Mouse (Mus musculus) hindbrain, embryonic 16.5 days (tissue): Measurements from ENCODE around the gene Pygo2. TPM values are rescaled to one million over a fixed set of nuclear protein-coding genes. Genes with fewer than 3 reads are reported as not detected.

Experiments
- ATAC-seq: fragments of 200-750 bp; cut with Nextera tagmentation; 2 replicates; pipeline ENCODE4 v1.8.0; 2017; ENCODE audit warnings: moderate TSS enrichment, moderate library complexity
- H3K27ac ChIP-seq: fragments of 300-500 bp; sonication (generic); 2 replicates; pipeline ENCODE4 v1.5.1; 2014; ENCODE audit warnings: low read depth, mild to moderate bottlenecking, control low read depth, low read length, moderate library complexity
- H3K27me3 ChIP-seq: fragments of 300-500 bp; sonication (generic); replicated peaks from 2 replicates; pipeline ENCODE4 v1.6.1; 2014; ENCODE audit warnings: low read length; ENCODE audit not compliant: control insufficient read depth, insufficient read depth
- H3K36me3 ChIP-seq: fragments of 300-500 bp; sonication (generic); 2 replicates; pipeline ENCODE4 v1.6.1; 2014; ENCODE audit warnings: mild to moderate bottlenecking, low read length, moderate library complexity, mixed read lengths; ENCODE audit not compliant: control insufficient read depth, insufficient read depth
- H3K4me1 ChIP-seq: fragments of 300-500 bp; sonication (generic); 2 replicates; pipeline ENCODE4 v1.6.1; 2014; ENCODE audit warnings: low read depth, low read length; ENCODE audit not compliant: control insufficient read depth, insufficient read depth
- H3K4me2 ChIP-seq: fragments of 300-500 bp; sonication (generic); 2 replicates; pipeline ENCODE4 v1.6.1; 2014; ENCODE audit warnings: mild to moderate bottlenecking, low read length, control low read depth, moderate library complexity
- H3K4me3 ChIP-seq: fragments of 300-500 bp; sonication (generic); 2 replicates; pipeline ENCODE4 v1.5.1; 2014; ENCODE audit warnings: mild to moderate bottlenecking, low read length, control low read depth, moderate library complexity
- H3K9ac ChIP-seq: fragments of 300-500 bp; sonication (generic); 2 replicates; pipeline ENCODE4 v1.6.1; 2014; ENCODE audit warnings: low read depth, mild to moderate bottlenecking, control low read depth, low read length, moderate library complexity
- H3K9me3 ChIP-seq: fragments of 300-500 bp; sonication (generic); 2 replicates; pipeline ENCODE4 v1.6.1; 2014; ENCODE audit warnings: mild to moderate bottlenecking, low read length, moderate library complexity; ENCODE audit not compliant: control insufficient read depth
- WGBS: fragments of 180-500 bp; shearing (Covaris S2); extraction: QIAGEN DNeasy Blood & Tissue Kit; methylation state at CpG from one replicate; pipeline ENCODE4 v1.1.7; 2014; 5-methylcytosine and 5-hydroxymethylcytosine counted together
- polyA plus RNA-seq: library from polyadenylated mRNA; unstranded; fragments of >200 nt; fragmentation: Nextera tagmentation; extraction: Ambion mirVana; gene quantifications from 2 replicates; pipeline ENCODE4 v1.2.1, GENCODE M21; 2015

The Pygo2 gene
- polyA plus RNA-seq, 1 experiment from 2014 or later: 34.1 TPM

DNA sequence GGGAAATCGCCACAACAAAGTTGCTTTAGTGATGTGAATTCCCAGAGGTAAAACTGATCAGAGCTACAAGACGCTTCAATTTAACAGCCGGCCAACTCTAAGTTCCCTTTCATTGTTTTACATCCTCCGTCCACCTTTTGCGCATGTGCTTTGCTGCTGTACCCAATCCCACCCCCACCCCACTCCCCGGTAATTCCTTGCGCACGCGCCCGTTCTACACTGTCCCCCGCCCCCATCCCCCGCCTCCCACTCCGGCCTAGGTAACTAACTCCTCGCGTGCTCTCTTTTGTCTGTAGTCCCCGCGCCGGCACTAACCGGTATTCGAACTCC is 12.2 kb upstream of the Pygo2 start:
- Histone ChIP-seq H3K27me3 (no peaks in the 10 kb centered on the region), H3K4me1 (peaks cover 27% of the 10 kb centered on the region), H3K4me2 (peak overlapping the region; percentile 99), H3K27ac (peak overlapping the region; percentile 91), H3K9ac (peak overlapping the region; percentile 58), H3K36me3 (peaks cover 7% of the 10 kb centered on the region), H3K9me3 (no peaks in the 10 kb centered on the region), H3K4me3 (peak overlapping the region; percentile 63)
- ATAC-seq: peak; percentile 60
- WGBS: under 1% methylated on average over 20 of the region's 20 CpGs

DNA sequence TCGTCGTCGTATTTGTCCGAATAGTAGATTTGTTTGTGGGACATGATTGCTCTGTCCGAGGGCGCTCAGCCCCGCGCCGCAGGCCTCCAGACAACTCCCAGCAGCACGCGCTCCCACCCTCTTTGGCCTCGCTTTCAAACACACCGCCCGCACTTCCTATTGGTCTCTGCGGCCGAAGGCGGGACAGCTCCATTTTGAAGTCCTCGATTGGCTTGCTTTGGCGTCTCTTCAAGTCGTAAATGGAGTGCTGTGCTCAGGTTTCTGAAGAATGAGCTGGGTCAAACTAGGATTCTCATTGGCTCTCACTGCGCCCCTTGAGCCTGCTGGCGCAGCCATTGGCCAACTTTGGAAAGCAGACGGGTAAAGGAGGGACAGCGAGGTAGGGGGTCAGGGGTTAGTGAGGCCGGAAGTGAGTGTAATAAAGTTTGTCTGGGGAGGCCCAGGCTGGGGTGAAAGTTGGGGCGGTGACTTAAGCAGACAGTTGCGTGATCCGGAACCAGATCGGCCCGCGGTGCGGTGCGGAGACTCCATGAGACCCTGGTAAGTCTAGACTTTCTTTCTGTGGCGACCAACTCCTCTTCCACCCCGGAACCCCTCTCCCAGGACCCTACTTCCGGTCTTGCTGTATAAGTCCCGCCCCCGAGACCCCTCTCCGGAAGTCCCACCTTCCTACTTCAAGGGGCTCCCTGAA is 11.7 kb upstream of the Pygo2 start, which contains the start of the genes Cks1b and Shc1:
TSS of gene Cks1b (minus strand) at position 214 of the 691 bp plus-strand sequence.
TSS of gene Shc1 (plus strand) at position 274 of the 691 bp plus-strand sequence.
- under 1% methylated on average over 39 of the region's 39 CpGs for WGBS
- peak within 1 kb of the TSS; percentile 63 for H3K4me3 ChIP-seq
- peak; percentile 97 for ATAC-seq

DNA sequence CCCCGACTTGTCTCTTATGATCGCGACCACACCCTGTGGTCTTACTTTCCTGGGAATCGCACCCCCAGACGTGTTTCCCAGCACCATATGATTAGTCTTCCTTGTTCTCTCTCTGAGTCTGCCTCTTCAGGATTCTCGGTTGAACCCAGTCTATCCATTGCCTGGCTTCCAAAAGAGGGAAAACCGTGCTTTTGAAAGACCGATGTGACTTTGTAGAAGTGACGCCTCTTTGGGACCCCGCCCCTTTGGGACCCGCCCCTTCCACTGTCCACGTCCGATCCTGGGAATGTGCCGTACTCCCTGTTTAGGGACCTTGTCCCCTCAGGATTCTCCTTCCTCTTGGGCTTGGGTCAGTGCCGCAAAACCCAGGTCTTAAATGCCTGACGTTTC is 11.2 kb upstream of the Pygo2 start:
- Histone ChIP-seq H3K27me3 (no peaks in the 10 kb centered on the region), H3K9ac (peak overlapping the region; percentile 77), H3K4me2 (peak overlapping the region; percentile 99), H3K27ac (peak overlapping the region; percentile 91), H3K36me3 (peaks cover 7% of the 10 kb centered on the region), H3K9me3 (no peaks in the 10 kb centered on the region), H3K4me1 (peaks cover 27% of the 10 kb centered on the region), H3K4me3 (peak overlapping the region; percentile 63)
- ATAC-seq: peak; percentile 2
- under 1% methylated on average over 16 of the region's 16 CpGs for WGBS

More for the DNA sequence above, 11.7 kb upstream of the Pygo2 start, which contains the start of the genes Cks1b and Shc1:
- H3K9me3 ChIP-seq: no peaks in the 10 kb centered on the region
- H3K27ac ChIP-seq: peak within 1 kb of the TSS; percentile 91
- peak within 1 kb of the TSS; percentile 77 for H3K9ac ChIP-seq
- no peaks in the 10 kb centered on the region for H3K27me3 ChIP-seq
- peaks cover 27% of the 10 kb centered on the region for H3K4me1 ChIP-seq
- H3K36me3 ChIP-seq: peaks cover 7% of the 10 kb centered on the region
- peak within 1 kb of the TSS; percentile 99 for H3K4me2 ChIP-seq

DNA sequence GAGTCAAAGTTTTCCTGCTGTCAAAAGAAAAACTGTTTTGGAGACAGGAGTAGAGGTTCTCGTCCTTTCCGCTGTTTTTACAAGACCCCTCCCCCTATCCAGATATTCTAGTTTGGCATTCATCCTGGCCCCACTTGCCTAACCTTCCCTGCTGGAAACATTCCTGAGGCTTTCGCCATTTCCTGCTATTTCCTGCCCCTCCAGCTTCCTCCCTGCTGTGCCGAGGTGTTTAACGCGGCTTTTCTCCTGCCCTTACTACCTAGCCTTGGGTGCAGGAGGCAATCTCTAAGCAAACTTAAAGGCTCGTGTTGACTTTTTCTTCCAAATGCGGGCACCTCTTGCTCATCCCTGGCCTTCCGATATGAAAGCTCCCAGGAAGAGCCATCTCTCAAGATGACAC is 10.4 kb upstream of the Pygo2 start:
- H3K9me3 ChIP-seq: no peaks in the 10 kb centered on the region
- no peak for ATAC-seq
- WGBS: 5% methylated on average over 9 of the region's 9 CpGs
- H3K9ac ChIP-seq: peak overlapping the region; percentile 77
- H3K27ac ChIP-seq: peak overlapping the region; percentile 91
- H3K27me3 ChIP-seq: no peaks in the 10 kb centered on the region
- peak overlapping the region; percentile 99 for H3K4me2 ChIP-seq
- H3K4me3 ChIP-seq: peak overlapping the region; percentile 63
- H3K36me3 ChIP-seq: peaks cover 7% of the 10 kb centered on the region
- H3K4me1 ChIP-seq: peaks cover 27% of the 10 kb centered on the region

DNA sequence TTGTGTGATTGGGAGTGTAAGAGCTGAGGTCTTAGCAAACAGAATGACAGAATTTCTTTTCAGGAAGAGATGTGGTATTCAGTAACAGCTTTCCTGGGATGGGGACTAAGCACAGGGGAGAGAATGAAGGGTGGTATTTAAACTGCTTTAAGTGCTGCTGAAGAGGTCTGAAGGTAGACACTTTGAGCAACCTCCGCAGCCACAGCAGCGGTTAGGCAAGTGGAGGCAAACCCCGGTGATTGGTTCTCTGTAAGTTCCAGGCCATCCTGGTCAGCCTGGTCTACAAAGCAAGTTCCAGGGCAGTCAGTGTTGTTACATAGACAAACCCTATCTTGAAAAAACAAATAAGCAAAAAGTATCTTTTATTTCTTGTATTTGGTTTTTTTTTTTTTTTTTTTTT is 10.0 kb upstream of the Pygo2 start:
- WGBS: 32% methylated on average over 3 of the region's 3 CpGs
- Histone ChIP-seq H3K27me3 (no peaks in the 10 kb centered on the region), H3K9ac (peak overlapping the region; percentile 55), H3K4me2 (peak overlapping the region; percentile 99), H3K27ac (no peak overlapping the region; the same call in 1 of the 2 replicates), H3K4me1 (peaks cover 27% of the 10 kb centered on the region), H3K36me3 (peaks cover 3% of the 10 kb centered on the region), H3K9me3 (no peaks in the 10 kb centered on the region), H3K4me3 (peak overlapping the region; percentile 63)
- no peak for ATAC-seq

DNA sequence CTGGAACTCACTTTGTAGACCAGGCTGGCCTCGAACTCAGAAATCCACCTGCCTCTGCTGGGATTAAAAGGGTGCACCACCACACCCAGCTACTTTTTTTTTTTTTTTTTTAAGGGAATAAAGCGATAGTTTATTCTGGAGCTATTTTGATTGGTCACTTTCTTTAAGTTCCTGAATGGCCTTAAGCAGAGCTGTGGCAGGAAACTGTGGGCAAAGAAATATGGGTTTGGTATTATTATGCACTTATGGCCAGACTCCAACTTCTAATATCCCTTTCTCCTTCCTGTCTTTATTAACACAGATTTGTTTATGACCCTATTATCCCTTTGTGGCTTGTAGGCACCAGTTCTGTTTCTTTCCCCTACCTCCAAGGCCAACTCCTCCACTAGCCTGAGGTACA is 9.6 kb upstream of the Pygo2 start:
- no peaks in the 10 kb centered on the region for H3K27me3 ChIP-seq
- no peak for ATAC-seq
- no peak overlapping the region for H3K4me2 ChIP-seq
- no peaks in the 10 kb centered on the region for H3K9me3 ChIP-seq
- peaks cover 27% of the 10 kb centered on the region for H3K4me1 ChIP-seq
- H3K36me3 ChIP-seq: no peaks in the 10 kb centered on the region
- H3K4me3 ChIP-seq: no peak overlapping the region
- no peak overlapping the region for H3K9ac ChIP-seq
- no peak overlapping the region for H3K27ac ChIP-seq
- 54% methylated on average over 2 of the region's 2 CpGs for WGBS

DNA sequence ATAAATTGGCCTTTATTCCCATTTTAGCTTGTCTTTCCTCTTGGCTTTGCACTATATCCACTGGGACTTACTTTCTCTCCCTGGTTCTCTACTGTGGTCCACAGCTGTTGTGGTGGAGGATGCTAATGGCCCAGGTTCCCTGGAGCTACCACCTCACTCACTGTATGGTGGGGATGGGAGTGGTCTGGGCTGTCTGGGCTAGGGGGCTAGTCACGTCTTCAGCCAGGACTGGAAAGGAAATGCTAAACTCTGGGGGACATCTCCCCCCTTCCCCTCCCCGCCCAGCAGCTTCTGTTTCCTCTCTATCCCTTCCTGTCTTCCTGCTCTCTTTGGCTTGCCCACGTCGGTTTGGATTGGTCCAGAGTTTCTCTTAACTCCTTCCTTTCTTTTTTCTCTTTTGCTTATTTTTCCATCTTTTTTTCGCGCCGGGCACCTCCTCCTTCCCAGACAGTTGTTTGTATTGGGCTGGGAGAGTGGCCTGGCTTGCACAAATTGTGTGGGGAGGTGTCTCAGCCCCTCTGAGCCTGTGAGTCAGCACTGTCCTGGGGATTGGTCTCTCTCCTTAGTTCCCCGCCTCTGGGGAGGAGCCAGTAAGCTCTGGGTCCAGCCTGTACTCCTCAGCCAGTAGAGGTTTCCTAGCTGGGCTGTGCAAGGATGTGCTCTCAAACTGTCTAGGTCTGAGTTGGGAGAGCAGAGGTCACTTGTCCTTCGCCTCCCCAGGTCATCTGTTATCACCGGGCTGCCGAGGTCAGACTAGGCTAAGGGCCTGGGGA is 8.8 kb upstream of the Pygo2 start:
- H3K36me3 ChIP-seq: no peaks in the 10 kb centered on the region
- peak overlapping the region; percentile 6; the same call in 1 of the 2 replicates for H3K27ac ChIP-seq
- H3K4me3 ChIP-seq: peak overlapping the region; percentile 36
- ATAC-seq: peak; percentile 49
- 8% methylated on average over 11 of the region's 11 CpGs for WGBS
- H3K9me3 ChIP-seq: no peaks in the 10 kb centered on the region
- H3K27me3 ChIP-seq: no peaks in the 10 kb centered on the region
- peak overlapping the region; percentile 66 for H3K4me2 ChIP-seq
- peak overlapping the region; percentile 70 for H3K9ac ChIP-seq
- H3K4me1 ChIP-seq: peaks cover 27% of the 10 kb centered on the region

DNA sequence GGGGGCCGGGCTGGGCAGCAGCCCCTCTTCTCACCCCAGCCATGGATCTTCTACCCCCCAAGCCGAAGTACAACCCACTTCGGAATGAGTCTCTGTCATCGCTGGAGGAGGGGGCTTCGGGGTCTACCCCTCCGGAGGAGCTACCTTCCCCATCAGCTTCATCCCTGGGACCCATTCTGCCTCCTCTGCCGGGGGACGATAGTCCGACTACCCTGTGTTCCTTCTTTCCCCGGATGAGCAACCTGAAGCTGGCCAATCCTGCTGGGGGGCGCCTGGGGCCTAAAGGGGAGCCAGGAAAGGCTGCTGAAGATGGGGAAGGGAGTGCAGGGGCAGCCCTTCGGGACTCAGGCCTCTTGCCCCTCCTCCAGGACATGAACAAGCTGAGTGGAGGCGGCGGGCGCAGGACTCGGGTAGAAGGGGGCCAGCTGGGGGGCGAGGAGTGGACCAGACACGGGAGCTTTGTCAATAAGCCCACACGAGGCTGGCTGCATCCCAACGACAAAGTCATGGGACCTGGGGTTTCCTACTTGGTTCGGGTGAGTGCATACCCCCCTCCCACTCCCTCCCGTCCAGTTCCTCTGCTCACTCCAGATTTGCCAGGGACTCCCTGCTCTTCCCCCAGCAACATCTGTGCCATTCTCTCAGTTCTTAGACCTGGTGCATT is 8.1 kb upstream of the Pygo2 start:
- no peaks in the 10 kb centered on the region for H3K27me3 ChIP-seq
- H3K4me1 ChIP-seq: peaks cover 24% of the 10 kb centered on the region
- H3K4me3 ChIP-seq: peak overlapping the region; percentile 36
- H3K36me3 ChIP-seq: no peaks in the 10 kb centered on the region
- no peaks in the 10 kb centered on the region for H3K9me3 ChIP-seq
- ATAC-seq: no peak
- WGBS: 7% methylated on average over 21 of the region's 22 CpGs
- H3K9ac ChIP-seq: peak overlapping the region; percentile 70
- peak overlapping the region; percentile 66 for H3K4me2 ChIP-seq
- no peak overlapping the region; the same call in 1 of the 2 replicates for H3K27ac ChIP-seq
